Mouse (Mus musculus) hematopoietic multipotent progenitor cell, adult 10-12 weeks (in vitro differentiated cells): Measurements from ENCODE around the gene Idh3b. TPM values are rescaled to one million over a fixed set of nuclear protein-coding genes. Genes with fewer than 3 reads are reported as not detected.

Experiments
- polyA plus RNA-seq: library from polyadenylated mRNA; stranded (reverse); fragments of >175 nt; gene quantifications from 2 replicates; pipeline ENCODE4 v1.2.3, GENCODE M21; 2012; ENCODE audit warnings: low replicate concordance

The Idh3b gene
- polyA plus RNA-seq: 32.1 and 38.8 TPM in 2 replicates

DNA sequence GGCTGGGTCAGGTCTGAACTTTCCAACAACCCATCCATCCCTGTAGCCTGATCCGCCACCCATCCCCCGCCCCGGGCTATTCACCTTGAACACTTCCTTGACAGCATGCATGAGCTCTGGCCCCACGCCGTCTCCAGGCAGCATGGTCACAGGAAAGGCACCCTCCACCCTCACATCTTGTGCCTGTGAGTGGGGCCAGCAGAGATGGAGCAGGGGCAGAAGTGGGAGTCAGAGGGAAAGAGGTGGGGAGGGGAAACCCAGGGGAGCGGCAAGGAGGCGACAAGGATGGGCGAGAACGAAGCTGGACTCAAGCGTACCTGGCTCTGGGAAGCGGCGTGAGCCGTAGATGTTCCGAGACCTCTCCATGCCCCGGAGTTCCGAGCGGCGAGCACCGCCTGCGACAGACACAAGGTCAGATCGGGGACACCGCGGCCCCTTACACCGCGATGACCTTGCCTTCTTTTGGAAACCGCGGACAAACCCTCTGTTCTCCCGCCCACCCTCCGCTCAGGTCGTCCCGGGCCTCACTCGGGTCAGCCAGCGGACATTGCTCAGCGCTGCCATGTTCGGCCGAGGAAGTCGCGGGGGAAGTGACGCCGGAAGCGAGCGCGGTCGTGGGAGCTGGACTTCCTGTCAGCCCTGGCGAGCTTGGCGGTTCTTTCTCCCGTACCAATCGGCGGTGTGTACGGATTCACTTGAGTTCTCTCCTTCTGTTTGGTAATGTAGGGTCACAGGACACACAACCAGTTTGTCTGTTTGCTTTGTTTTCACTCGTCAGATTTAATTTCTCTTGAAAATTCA, at the start of gene Idh3b:
Gene Idh3b, minus strand, starts transcription at position 694 of the 801 bp plus-strand sequence.

DNA sequence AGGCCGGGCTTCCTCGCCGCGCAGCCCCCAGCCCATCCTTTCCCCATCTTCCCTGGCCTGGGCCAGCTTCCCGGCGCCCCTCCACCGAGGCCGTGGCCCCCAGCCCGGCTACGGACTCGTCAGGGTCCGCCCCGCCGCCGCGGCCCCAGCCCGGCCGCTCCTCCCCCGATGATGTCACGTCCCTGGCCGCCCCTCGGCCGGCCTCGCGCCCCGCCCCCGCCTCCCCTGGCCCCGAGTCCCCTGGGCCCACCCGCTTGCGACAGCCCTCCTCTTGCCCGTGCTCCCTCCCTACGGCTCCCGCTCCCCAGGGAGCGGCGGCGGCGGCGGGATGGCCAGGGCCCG, 10.6 kb upstream of the Idh3b start, which contains the start of gene Ebf4:
Gene Ebf4, plus strand, starts transcription at position 234 of the 342 bp plus-strand sequence.

DNA sequence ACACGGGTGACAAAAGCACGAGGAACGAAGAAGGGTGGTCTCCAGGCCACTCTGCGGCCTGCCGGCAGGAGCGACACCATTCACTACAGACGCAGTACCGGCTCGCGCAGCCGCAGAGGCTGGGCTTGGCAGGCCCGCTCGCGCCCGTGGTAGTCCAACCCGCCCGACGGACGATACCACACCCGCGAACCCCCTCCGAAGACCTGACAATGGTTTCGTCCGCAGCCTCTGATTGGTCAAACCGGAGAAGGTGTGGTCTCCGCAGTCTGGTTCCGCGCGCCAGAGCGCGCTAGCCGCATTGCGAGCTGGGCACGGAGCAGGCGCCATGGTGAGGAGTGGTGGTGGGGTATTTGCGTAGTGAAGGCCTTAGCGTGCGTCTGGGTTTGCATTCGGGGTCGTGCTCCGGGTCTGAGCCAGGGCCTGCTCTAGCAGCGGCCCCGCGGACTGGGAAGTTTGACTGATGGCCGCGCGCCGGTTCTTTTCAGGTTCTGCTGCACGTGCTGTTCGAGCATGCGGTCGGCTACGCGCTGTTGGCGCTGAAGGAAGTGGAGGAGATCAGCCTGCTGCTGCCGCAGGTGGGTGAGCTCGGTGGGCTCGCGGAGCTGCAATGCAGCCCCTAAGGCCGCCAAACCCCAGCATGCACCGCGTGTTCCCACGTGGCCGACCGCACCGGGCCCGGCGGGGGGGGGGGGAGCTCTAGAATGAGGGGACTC, 10.0 kb downstream of the Idh3b start, which contains the start of gene Nop56:
Gene Nop56, plus strand, starts transcription at position 282 of the 713 bp plus-strand sequence.

Other genes starting within 250 kb of the Idh3b start
- not detected in 2 replicates for gene Tgm6, start 172.1 kb downstream of the Idh3b start, polyA plus RNA-seq
- 226 and 366 TPM in 2 replicates for gene Snrpb, start 105.1 kb downstream of the Idh3b start, polyA plus RNA-seq
- gene Tmc2, start 89.4 kb downstream of the Idh3b start, polyA plus RNA-seq: not detected in 2 replicates
- gene Nop56, start 10.1 kb downstream of the Idh3b start, polyA plus RNA-seq: 15.9 and 35.4 TPM in 2 replicates
- 0.04 and 0.15 TPM in 2 replicates for gene Ebf4, start 10.6 kb upstream of the Idh3b start, polyA plus RNA-seq
- 0.17 TPM in 2 replicates for gene Cpxm1, start 113.0 kb upstream of the Idh3b start, polyA plus RNA-seq
- gene Gm28372, start 120.7 kb upstream of the Idh3b start, polyA plus RNA-seq: not detected in 2 replicates
- gene 1700020A23Rik, start 120.7 kb upstream of the Idh3b start, polyA plus RNA-seq: not detected in 2 replicates
- not detected in 2 replicates for gene Tmem239, start 121.9 kb upstream of the Idh3b start, polyA plus RNA-seq
- gene Vps16, start 139.8 kb upstream of the Idh3b start, polyA plus RNA-seq: 14.7 and 20.6 TPM in 2 replicates
- 16.8 and 23.8 TPM in 2 replicates for gene Pced1a, start 140.2 kb upstream of the Idh3b start, polyA plus RNA-seq
- 25.3 and 30.2 TPM in 2 replicates for gene Ptpra, start 165.7 kb upstream of the Idh3b start, polyA plus RNA-seq